Mouse (Mus musculus): ENCODE results near the gene Gpt2. TPM values are rescaled to one million over a fixed set of nuclear protein-coding genes. Genes with fewer than 3 reads are reported as not detected.

Gene Gpt2
- polyA plus RNA-seq, 1 experiment = 34.2 TPM

- TF ChIP-seq CTCF (IDR thresholded peaks at IDR 0.05; ENCODE audit: borderline replicate concordance, extremely low read depth, insufficient read depth, insufficient read length) (no peak), POLR2A (IDR thresholded peaks at IDR 0.05; ENCODE audit: borderline replicate concordance, extremely low read depth, insufficient read depth, insufficient read length, poor library complexity, severe bottlenecking) (no peak)
- no peak for DNase-seq (ENCODE audit: low read depth)
Measured at GRCm38 (mm10) chr8:85504704-85505103, 12.3 kb downstream of the Gpt2 start.

DNA sequence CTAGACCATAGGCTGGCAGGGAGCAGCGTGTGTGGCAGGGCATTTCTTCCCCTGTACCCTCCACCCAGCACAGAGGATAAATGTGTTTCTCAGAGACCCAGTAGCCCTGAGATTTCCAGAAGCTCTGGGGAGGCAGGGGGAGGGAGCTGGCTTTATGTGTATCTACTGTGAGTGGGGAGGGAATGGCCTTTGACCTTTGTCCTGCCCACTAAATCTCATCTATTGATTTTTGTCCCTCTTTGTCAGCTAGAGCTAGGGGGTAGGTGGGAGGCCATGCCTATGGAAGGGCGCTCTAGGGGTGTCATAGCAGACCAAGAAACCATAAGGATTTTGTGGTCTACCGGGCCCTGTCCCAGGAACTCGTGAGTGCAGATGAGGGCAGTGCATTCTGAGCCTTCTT is 14.2 kb downstream of the Gpt2 start:
- no peak for TF ChIP-seq CTCF (IDR thresholded peaks at IDR 0.05; ENCODE audit: borderline replicate concordance, extremely low read depth, insufficient read depth, insufficient read length)
- TF ChIP-seq POLR2A (IDR thresholded peaks at IDR 0.05; ENCODE audit: borderline replicate concordance, extremely low read depth, insufficient read depth, insufficient read length, poor library complexity, severe bottlenecking) = no peak

DNA sequence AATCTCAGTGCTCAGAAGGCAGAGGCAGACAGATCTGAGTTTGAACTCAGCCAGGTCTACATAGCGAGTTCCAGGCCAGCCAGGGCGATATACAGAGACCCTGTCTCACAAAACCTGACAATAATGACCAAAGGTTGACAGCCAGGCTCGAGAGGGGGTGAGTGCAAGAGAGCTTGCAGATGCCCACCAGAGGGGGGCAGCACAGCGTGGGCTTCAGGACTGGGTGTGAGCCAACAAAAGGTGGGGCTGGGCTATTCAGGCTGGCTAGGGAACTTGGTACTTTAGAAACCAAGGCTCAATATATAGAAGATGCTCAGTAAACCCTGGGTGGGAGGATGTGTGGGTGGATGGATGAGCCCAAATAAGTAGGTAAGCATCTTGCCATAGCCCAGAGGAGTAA is 16.3 kb downstream of the Gpt2 start:
- TF ChIP-seq POLR2A (IDR thresholded peaks at IDR 0.05; ENCODE audit: borderline replicate concordance, extremely low read depth, insufficient read depth, insufficient read length, poor library complexity, severe bottlenecking) (no peak), CTCF (IDR thresholded peaks at IDR 0.05; ENCODE audit: borderline replicate concordance, extremely low read depth, insufficient read depth, insufficient read length) (0 out of 2 replicates have a peak, but pooled peaks have one; percentile 11)
- DNase-seq (ENCODE audit: low read depth) = no peak

More for the DNA sequence above, 14.2 kb downstream of the Gpt2 start:
- DNase-seq (ENCODE audit: low read depth) = no peak

- no peak for DNase-seq (ENCODE audit: low read depth)
- TF ChIP-seq POLR2A (IDR thresholded peaks at IDR 0.05; ENCODE audit: borderline replicate concordance, extremely low read depth, insufficient read depth, insufficient read length, poor library complexity, severe bottlenecking) (no peak), CTCF (IDR thresholded peaks at IDR 0.05; ENCODE audit: borderline replicate concordance, extremely low read depth, insufficient read depth, insufficient read length) (no peak)
Measured at GRCm38 (mm10) chr8:85512234-85512633, 19.9 kb downstream of the Gpt2 start.

- TF ChIP-seq CTCF (IDR thresholded peaks at IDR 0.05; ENCODE audit: borderline replicate concordance, extremely low read depth, insufficient read depth, insufficient read length) (no peak), POLR2A (IDR thresholded peaks at IDR 0.05; ENCODE audit: borderline replicate concordance, extremely low read depth, insufficient read depth, insufficient read length, poor library complexity, severe bottlenecking) (no peak)
- DNase-seq (ENCODE audit: low read depth) = no peak
Measured at GRCm38 (mm10) chr8:85513283-85513682, 20.9 kb downstream of the Gpt2 start.

DNA sequence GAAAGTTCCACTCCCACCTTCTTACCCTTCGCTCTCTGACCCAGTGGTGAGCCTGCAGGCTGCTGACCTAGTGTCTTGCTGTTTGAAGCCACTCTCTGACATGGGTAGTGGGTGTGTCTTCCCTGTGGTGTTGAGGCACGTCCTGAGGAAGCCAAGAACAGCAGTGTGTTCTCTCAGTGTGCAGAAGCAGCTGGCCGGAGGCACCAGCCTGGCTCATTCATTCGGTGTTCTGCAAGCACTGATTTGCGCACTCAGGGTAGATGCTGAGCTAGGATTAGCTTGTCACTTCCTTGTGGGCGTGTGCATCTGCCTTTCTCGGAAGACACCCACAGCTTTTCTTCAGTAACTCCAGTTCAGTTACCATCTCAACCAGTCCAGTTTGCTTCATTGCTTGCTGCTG is 23.0 kb downstream of the Gpt2 start:
- TF ChIP-seq CTCF (IDR thresholded peaks at IDR 0.05; ENCODE audit: borderline replicate concordance, extremely low read depth, insufficient read depth, insufficient read length) (no peak), POLR2A (IDR thresholded peaks at IDR 0.05; ENCODE audit: borderline replicate concordance, extremely low read depth, insufficient read depth, insufficient read length, poor library complexity, severe bottlenecking) (no peak)
- no peak for DNase-seq (ENCODE audit: low read depth)

- DNase-seq (ENCODE audit: low read depth) = no peak
- TF ChIP-seq CTCF (IDR thresholded peaks at IDR 0.05; ENCODE audit: borderline replicate concordance, extremely low read depth, insufficient read depth, insufficient read length) = no peak
- TF ChIP-seq POLR2A (IDR thresholded peaks at IDR 0.05; ENCODE audit: borderline replicate concordance, extremely low read depth, insufficient read depth, insufficient read length, poor library complexity, severe bottlenecking) = no peak
Measured at GRCm38 (mm10) chr8:85517336-85517735, 25.0 kb downstream of the Gpt2 start.

- DNase-seq (ENCODE audit: low read depth) = no peak
Measured at GRCm38 (mm10) chr8:85517956-85518355, 25.6 kb downstream of the Gpt2 start.

DNA sequence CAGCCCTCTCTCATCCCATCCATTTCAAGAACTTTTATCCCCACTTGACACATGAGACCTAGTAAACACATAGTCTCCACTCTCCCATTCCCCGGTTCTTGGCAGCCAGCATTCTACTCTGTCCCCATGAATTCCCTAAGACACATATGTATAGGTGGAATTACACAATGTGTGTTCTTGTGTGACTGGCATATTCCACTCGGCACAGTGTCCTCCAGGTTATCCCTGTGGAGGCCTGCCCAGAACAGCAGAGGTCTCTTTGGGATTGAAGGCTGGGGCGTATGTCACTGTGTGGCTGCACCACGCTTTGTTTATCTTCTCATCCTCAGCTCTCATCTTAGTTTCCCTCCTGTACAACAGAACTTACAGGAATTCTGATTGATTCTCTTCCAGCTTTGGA is 28.2 kb downstream of the Gpt2 start:
- TF ChIP-seq POLR2A (IDR thresholded peaks at IDR 0.05; ENCODE audit: borderline replicate concordance, extremely low read depth, insufficient read depth, insufficient read length, poor library complexity, severe bottlenecking) (no peak), CTCF (IDR thresholded peaks at IDR 0.05; ENCODE audit: borderline replicate concordance, extremely low read depth, insufficient read depth, insufficient read length) (no peak)
- DNase-seq (ENCODE audit: low read depth) = no peak

More at GRCm38 (mm10) chr8:85517956-85518355, 25.6 kb downstream of the Gpt2 start:
- no peak for TF ChIP-seq POLR2A (IDR thresholded peaks at IDR 0.05; ENCODE audit: borderline replicate concordance, extremely low read depth, insufficient read depth, insufficient read length, poor library complexity, severe bottlenecking)
- TF ChIP-seq CTCF (IDR thresholded peaks at IDR 0.05; ENCODE audit: borderline replicate concordance, extremely low read depth, insufficient read depth, insufficient read length) = no peak

DNA sequence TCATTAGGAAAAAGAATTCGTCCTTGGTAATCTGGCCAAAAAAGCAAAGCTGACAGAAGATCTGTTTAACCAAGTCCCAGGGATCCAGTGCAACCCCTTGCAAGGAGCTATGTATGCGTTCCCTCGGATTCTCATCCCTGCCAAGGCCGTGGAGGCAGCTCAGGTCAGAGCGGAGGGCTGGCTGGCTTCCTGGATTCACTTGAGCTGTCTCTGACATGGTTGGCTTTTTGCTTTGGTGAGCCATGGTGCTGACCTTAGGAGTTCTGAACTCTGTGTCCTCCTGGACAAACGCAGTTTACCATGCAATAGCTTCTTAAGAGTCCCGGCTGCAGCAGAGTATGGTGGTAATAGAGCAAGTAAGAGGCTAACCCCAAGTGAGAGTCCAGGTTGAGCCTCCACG is 29.0 kb downstream of the Gpt2 start:
- no peak for TF ChIP-seq CTCF (IDR thresholded peaks at IDR 0.05; ENCODE audit: borderline replicate concordance, extremely low read depth, insufficient read depth, insufficient read length)
- TF ChIP-seq POLR2A (IDR thresholded peaks at IDR 0.05; ENCODE audit: borderline replicate concordance, extremely low read depth, insufficient read depth, insufficient read length, poor library complexity, severe bottlenecking) = no peak

GRCm38 (mm10) chr8:85524086-85524485 is 31.7 kb downstream of the Gpt2 start:
- DNase-seq (ENCODE audit: low read depth) = no peak
- TF ChIP-seq POLR2A (IDR thresholded peaks at IDR 0.05; ENCODE audit: borderline replicate concordance, extremely low read depth, insufficient read depth, insufficient read length, poor library complexity, severe bottlenecking) (no peak), CTCF (IDR thresholded peaks at IDR 0.05; ENCODE audit: borderline replicate concordance, extremely low read depth, insufficient read depth, insufficient read length) (no peak)

More for the DNA sequence above, 29.0 kb downstream of the Gpt2 start:
- DNase-seq (ENCODE audit: low read depth) = no peak

DNA sequence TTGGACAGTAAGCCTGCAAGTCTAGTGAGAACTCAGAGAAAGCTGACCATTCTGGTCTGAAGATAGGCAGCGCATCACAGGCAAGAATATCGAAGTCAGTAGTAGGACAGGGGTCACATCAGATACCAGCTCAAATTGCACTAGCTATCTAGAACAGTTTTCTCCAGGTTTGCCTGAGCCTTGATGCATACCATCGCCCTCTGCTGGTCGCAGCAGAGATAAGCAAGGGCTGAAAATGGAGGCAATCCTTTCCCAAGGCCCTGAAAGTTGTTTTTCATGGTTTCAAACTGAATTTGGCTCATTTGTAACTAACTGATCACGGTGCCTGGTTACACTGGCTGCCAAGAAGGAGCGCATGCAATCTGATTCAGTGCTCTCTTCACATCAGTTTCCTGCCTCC is 33.7 kb downstream of the Gpt2 start:
- TF ChIP-seq POLR2A (IDR thresholded peaks at IDR 0.05; ENCODE audit: borderline replicate concordance, extremely low read depth, insufficient read depth, insufficient read length, poor library complexity, severe bottlenecking) (no peak), CTCF (IDR thresholded peaks at IDR 0.05; ENCODE audit: borderline replicate concordance, extremely low read depth, insufficient read depth, insufficient read length) (peak; percentile 91)
- peak; percentile 73 for DNase-seq (ENCODE audit: low read depth)

Data from brain, embryonic 14.5 days (tissue).